Mouse (Mus musculus) G1E (cell line): Measurements from ENCODE around the gene Plekhg1.

ENCODE experiments used
- CTCF ChIP-seq: IDR thresholded peaks from 2 replicates; pipeline ENCODE4 v1.5.1; 2012; ENCODE audit warnings: low read depth, low read length, inconsistent platforms, mixed read lengths
- POLR2AphosphoS5 ChIP-seq: IDR thresholded peaks from 2 replicates; pipeline ENCODE4 v1.6.1; 2012; ENCODE audit warnings: low read depth, low read length, inconsistent platforms; ENCODE audit not compliant: insufficient replicate concordance
- TAL1 ChIP-seq: conservative IDR thresholded peaks from 2 replicates; pipeline ENCODE4 v1.6.1; 2012; ENCODE audit warnings: low read depth, low read length, inconsistent platforms, mixed read lengths

DNA sequence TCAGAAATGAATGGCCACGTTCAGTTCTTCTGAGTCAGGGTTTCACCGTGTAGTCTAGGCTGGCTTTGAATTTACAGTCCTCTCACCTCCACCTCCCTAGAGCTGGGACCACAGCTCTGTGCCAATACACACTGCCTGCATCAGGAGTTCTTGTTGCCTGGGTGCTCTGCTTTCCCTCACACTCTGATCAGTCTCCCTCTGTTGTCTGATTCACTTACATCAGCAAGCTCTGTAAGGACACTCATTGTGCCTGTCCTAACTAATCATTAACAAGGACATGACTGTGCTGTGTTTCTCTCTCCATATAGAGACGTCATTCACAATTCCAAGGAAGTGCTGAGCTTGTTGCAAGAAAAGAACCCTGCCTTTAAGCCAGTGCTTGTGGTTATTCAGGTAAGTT, 238.2 kb downstream of the Plekhg1 start:
- TF ChIP-seq CTCF (no peak), POLR2AphosphoS5 (no peak), TAL1 (no peak)
